Mouse (Mus musculus) granulocyte monocyte progenitor cell, adult 5-6 weeks (primary cell): ENCODE measurements around the gene Luc7l2. TPM values are rescaled to one million over a fixed set of nuclear protein-coding genes. Genes with fewer than 3 reads are reported as not detected.
"Not testable (repeated sequence)": the region's sequence is repeated elsewhere in the genome, so short reads cannot be mapped to it uniquely, and the experiment has no call there.

Experiments
- ATAC-seq: replicated peaks from 2 replicates; pipeline ENCODE4 v1.8.0; 2016; ENCODE audit warnings: mild to moderate bottlenecking, moderate TSS enrichment, inconsistent platforms; ENCODE audit not compliant: poor library complexity, severe bottlenecking
- total RNA-seq, 2 experiments: library from RNA; stranded (forward) in 1 of 2; stranded (reverse) in 1 of 2; fragments of 200-712, 200-1000 nt in 1 of 2; fragments of >200 nt in 1 of 2; fragmentation: Nextera tagmentation in 1 of 2; gene quantifications; 2 replicates each; pipeline ENCODE4 v1.2.3; 2014 to 2017

The Luc7l2 gene
- total RNA-seq (2014; fragmentation: Nextera tagmentation) (176 TPM in 2 replicates), total RNA-seq (2017) (185 and 219 TPM in 2 replicates)

DNA sequence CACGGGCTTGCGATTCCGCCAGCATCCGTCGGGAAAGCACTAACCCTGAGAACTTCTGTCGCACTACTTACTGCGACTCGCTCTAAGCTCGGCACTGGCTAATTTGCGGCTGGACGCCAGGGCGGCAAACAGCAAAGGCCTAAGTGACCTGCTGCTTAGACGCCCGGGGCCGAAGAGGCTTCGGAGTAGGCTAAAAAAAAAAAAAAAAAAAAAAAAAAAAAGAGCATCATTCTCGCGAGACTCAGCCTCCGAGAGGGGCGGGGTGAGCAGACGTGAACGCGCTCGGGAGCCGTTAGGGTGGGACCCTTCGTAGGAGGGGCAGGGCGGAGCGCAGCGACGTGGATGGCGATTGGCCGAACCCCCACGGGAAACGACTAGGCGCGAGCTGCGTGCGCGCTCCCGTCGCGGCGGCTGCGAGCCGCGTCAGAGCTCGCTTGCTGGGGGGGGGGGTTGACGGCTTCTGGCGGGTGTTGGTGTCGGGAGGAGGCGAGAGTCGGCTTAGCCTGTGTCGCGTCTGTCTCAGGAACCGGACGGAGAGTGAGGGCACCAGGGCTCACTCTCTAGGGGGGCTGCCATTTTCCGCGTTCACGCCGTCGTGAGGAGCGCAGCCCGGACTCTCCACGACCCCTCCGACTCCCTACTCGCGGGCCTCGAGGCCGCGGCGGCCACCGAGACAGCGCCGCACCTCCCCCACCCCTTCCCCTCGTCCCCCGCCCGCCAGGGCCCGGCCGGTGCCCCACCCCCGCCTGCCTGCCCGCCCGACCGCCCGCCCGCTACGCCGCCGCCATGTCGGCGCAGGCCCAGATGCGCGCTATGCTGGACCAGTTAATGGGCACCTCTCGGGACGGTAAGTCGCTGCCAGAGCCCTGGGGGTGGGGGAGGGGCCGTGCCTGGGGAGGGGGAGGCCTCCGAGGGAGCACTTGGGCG, at the start of gene Luc7l2:
TSS of gene Luc7l2 (plus strand) at position 273 of the 927 bp plus-strand sequence.
- peak; percentile 77 for ATAC-seq

DNA sequence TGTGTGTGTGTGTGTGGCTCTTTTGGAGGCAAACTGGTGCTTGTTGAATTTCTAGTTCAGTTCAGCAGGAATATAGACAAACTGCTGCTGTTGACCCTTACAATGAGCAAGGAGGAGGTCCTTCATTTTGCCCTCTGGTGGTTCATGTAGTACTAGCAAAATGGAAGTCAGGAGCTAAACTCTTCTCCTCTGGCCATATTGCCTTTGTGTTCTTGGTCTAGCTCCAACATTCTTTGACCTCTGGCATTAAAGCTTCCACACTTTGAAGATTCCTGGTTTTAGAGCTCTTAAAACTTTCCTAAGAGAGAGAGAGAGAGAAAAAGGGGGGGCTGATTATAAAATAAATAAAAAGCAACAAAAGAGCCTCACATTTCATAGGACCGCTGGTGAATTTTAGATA, 39.0 kb upstream of the Luc7l2 start:
- no peak for ATAC-seq

DNA sequence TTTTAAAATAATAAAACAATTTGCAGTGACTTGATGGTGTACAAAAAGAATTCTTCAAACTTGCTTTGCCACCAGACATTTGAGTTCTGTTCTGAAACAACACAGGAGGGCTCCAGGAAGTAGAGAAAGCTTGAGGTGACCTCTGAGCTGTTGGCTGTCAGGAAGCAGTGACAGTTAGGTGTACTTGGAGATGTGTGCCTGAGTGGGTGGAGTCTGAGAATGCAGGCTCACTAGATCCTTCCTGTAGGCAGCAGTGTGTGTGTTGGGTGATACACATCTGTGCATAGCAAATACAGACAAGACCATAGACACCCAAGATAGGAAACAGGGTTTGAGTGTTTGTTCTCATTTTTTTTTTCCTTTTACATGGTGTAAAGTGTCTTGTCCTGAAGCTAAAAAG, 38.3 kb upstream of the Luc7l2 start:
- peak; percentile 30; the same call in 1 of the 2 replicates for ATAC-seq

DNA sequence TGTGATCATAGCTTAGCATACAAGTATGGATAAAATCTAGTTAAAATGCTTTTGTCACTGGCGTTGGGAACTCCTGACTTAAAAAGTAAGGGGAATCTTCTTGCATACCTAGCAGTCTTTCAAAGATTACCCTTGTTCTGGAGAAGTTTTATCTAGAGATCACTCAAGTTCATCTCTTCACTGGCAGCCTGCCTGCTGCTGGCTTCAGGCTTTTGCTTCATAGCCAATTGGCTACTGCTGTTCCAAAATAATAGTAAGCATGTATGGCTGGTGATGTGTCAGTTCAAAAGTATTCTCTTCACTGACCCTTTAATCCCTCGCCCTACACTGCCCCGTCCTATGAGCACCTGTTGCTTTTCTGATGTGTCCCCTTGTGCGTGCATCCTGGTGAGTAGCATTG, 35.9 kb upstream of the Luc7l2 start:
- no peak for ATAC-seq

DNA sequence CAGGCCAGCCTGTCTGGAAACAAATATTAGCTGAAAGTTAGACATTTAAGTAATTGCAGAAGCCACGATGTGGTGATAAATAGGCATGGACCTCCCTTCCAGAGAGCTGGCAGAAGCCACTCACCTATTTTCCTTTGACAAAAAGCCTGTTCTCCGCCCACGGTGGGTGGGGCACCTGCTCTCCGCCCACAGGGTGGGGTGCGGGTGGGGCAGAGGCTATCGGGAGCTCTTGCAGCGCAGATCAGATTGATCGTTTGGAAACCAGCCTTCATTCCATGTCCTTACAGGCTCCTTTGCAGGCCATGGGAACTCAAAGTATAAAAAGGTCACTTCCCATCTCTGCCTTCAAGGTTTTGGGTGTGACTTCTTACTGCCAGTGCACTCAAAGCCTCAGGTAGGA, 27.3 kb upstream of the Luc7l2 start:
- no peak for ATAC-seq

DNA sequence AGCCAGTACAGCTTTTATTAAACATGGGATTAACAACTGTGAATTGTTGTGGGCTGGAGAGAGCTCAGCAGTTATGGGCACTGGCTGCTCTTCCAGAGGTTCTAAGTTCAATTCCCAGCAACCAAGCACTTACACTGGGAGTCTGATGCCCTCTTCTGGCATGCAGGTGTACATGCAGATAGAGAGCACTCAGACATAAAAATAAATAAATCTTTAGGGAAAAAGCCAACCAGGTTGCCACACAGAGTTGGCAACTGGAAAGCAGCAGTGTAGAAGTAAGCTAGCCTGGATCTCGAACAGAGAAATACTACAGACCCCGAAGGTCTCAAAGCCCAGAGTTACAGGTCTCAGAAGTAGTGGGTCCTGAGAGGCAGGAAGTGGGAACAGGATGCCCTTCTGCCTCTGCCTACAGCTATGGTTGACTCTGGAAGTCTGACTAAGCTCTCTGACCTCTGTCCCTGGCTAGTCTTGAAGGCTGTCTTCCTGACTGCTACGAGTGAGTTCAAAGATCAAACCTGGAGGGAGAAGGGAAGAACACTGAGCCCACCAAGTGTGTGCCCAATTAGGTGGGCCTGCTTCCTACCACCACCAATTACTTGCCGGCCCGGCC, 19.8 kb upstream of the Luc7l2 start:
- ATAC-seq = no peak

DNA sequence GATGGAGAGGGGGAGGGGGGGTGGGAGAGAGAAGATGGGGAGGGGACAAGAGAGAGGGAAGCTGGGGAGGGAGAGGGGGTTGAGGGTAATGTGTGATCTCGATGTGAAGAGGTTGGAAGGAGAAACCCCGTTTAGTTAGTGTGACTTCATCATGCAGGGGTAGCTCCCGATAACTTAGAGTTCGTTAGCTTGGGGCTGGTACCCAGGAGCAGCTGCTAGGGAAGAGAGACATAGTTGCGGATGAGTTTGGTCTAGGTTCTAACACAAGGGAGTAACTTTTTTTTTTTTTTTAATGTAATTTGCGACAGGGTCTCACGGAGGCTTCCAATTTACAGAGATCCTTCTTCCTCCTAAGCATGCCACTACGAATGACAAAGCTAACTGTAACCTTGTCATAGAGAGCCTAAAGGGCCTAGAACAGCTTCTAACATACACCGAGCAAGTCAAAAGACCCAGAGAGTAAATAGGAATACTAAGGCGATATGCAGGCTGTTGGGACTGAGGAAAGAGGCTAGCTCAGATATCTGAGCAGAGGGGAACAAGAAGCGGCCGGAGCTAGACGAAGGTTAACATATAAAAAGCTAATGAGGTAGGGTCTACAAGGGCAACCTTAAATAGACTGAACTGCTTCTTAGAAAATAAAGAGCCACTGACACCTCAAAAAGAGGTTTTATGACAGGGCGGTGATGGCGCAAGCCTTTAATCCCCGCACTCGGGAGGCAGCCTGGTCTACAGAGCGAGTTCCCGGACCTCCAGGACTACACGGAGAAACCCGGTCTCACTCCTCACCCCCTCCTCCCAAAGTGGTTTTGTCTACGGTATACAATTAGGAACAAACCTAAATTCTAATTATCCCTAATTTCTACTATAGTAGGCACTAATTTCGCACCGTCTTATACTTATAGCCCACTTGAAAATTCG, 18.4 kb upstream of the Luc7l2 start:
- peak; percentile 6; the same call in 1 of the 2 replicates for ATAC-seq

DNA sequence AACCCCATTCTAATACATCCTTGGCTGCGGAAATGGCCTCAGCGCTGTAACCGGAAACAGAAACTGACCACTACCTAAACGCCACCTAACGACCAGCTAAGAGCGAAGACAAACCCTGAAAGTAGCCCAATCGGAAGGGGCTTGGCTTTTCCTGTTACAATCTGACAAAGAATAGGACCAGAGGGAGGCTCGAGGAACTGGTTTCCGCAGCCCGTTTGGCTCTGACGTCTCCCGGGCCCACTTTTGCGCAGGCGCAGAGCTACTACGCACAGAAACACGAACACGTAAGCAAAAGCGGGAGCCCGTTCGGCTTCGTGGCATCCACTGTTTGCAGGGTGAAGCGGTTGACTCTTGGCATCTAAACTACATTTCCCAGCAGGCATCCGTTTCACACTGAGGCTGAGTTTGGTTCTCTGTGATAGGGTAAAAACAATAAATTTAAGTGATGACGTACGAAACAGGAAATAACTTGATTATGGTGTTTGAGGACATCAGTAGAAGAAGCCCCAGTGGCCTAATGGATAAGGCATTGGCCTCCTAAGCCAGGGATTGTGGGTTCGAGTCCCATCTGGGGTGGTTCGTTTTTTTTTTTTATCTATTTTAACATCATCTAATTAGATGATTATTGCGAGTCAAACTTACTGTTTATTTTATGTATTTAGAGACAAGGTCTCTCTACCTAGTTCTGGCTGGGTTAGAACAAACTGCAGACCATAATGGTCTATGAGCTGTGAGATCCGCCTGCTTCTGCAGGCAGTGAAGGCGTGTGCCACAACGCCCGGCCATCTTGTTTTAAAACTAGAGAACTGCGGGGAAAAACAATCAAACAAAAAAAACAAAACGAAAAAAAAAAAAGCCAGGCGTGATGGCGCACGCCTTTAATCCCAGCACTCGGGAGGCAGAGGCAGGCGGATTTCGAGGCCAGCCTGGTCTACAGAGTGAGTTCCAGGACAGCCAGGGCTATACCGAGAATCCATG, 17.4 kb upstream of the Luc7l2 start, which contains the start of gene Fmc1:
TSS of gene Fmc1 (plus strand) at position 75 of the 978 bp plus-strand sequence.
- peak; percentile 64 for ATAC-seq

DNA sequence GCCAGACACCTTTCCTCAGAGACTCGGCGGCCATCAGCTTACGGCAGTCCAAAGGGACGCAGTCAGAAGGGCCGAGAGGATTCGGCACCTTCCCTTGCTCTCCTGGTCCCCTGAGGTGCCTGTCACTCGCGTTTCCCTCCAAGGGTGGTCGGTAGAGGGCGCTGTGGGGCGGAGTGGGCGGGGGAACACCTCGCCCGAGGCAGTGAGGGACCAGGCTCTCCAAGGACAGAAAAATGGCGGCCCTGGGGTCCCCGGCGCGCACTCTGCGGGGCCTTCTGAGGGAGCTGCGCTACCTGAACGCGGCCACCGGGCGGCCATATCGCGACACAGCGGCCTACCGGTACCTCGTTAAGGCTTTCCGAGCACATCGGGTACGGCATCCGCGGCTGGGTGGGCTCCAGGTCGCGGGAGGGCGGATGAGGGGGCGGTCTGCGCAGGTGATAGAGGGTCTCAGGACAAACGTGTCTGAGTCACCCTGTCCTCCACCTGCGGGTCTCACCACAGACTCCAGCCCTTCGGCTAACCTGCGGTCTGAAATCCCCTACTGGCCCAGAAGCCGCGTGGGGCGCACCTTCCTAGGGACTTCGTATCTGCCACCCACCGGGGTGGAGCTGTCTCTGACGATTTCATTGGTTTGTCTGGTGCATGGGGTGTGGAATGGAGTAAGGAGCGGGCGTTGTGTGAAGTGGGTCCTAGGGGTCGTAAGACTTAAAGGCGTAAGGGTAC, 16.3 kb upstream of the Luc7l2 start:
- ATAC-seq = peak; percentile 59

DNA sequence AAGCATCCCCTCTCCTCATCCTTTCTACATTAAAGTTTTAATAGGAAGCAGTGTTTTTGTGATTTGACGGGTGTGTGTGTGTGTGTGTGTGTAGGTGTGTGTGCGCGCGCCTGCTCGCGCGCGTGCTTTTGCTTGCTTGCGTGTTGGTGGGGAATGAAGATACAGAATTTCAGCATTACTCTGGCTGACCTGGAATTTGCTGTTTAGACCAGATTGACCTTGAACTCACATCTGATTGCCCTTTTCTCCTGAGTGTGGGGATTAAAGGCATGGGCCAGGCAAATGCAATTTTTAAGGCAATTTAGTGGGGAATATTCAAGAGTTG, 15.8 kb upstream of the Luc7l2 start:
- no peak for ATAC-seq

DNA sequence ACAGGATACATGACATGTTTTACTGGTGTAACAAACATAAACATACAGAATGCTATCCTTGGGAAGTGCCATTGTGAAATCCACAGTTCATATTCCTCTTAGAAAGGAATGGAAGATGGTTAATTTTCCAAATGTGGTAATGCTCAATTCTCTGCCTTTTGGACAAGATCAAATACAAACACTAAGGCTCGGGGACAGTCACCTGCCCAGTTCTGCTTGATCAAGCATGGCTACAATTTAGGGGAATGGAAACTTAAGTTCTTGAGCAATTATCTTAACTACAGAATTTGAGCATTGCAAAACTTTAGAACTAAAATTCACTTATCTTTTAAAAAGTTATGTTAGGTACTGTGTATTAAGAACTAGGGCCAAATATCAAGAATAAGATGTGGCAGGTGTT, 15.3 kb upstream of the Luc7l2 start:
- no peak for ATAC-seq

DNA sequence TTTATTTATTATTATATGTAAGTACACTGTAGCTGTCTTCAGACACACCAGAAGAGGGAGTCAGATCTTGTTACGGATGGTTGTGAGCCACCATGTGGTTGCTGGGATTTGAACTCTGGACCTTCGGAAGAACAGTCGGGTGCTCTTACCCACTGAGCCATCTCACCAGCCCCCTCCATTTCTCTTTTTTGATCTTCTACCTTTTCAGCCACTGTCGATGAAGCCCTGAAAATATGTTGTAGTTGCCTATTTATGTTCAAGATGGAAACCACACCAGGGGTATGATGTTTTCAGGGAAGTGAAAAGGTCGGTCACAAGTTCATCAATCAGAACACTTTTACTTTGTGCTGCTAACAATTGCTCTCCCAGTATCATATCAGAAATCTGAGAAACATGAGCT, 7.0 kb upstream of the Luc7l2 start:
- ATAC-seq = not testable (repeated sequence)

DNA sequence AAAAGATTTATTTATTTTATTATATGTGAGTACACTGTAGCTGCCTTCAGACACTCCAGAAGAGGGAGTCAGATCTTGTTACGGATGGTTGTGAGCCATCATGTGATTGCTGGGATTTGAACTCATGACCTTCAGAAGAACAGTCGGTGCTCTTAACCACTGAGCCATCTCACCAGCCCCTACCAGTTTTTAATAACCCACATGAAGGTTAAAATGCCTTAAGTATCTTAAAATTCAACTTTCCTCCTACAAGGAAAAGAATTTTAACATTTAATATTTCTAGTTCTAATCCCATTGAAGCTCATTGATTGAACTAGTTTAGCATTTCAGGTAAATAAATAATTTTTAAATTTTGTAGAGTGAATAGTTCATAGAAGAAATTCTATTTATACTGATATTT, 4.1 kb upstream of the Luc7l2 start:
- not testable (repeated sequence) for ATAC-seq

DNA sequence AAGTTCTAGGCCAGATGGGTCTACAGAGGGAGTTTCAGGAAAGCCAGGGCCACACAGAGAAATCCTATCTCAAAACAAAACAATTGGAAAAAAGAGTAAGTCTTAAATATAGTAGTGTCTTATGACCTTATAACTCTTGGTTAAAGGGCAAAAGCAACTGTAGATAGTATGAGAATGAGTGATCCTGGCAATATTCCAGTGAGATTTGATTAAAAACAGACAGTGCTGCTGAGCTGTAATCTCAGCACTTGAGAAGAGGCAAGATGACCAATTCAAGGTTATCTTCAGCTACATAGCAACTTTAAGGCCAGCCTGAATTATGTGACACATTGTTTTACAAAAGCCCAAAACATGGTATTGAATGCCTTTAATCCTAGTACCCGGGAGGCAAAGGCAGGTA, 3.4 kb upstream of the Luc7l2 start:
- no peak for ATAC-seq

DNA sequence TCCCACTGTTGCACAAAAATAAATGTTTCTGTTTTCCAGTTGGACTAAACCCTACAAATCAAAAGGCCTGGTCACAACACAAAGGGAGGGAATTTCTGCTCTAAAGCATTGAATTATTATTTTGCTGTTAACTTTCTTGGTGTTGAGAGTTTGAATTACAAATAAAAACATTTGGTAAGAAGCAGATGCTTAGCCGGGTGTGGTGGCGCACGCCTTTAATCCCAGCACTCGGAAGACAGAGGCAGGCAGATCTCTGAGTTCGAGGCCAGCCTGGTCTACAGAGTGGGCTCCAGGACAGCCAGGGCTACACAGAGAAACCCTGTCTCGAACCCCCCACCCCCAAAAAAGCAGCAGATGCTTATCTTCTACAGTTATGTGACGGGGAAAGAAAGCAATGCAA, 2.5 kb upstream of the Luc7l2 start:
- not testable (repeated sequence) for ATAC-seq

DNA sequence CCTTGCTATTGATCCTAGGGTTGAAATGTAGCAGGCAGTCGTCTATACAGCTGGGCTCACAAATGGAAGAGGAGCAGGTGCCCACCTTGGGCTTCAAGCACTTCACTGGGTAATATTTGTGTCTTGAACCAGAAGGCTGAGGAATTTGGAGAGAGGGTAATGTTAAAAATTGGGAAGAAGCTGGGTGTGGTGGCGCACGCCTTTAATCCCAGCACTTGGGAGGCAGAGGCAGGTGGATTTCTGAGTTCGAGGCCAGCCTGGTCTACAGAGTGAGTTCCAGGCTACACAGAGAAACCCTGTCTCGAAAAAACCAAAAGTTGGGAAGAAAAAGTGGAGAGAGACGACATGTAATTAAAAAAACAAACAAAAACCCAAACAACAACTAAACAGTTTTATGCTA, 1.3 kb upstream of the Luc7l2 start:
- not testable (repeated sequence) for ATAC-seq

DNA sequence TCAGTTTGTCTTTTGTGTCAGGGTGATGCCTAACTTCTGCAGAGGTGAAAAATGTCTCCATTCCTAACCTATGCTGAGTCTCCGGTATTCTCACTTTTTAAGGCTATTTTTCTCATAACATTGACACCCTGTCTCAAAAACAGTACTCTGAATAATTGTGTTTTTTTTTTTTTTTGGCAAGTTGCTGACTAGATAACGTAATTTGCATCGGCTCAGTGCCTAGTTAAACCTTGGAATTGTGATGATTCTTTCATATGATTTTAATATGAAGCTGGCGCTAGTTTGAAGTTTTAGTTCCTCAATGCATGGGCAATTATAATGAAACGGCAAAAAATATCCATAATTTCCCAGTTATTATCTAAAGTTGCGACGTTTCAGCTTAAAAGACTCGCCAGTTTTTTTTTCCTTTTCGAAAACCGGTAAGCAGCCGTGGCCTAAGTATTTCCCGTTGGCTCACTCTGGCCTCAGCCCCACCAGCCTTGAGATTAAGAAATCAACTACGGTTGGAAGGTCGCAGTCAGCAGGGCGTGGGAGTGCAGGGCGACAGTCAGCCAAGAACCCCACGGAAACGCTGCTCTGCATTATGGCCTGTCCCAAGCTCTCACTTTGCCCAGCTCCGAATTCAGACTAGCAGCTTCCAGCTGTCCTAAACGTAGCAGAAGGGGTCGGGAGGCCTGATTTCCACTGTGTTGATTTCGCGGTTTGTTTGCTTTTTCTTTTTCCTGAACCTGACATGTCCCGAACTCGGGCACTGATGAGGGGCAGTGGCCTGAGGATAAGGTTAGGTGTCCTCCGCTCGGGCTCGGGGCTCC, 678 bp upstream of the Luc7l2 start:
- ATAC-seq = peak; percentile 59
